Mouse (Mus musculus): Measurements from ENCODE around the gene Nuak2.

DNA sequence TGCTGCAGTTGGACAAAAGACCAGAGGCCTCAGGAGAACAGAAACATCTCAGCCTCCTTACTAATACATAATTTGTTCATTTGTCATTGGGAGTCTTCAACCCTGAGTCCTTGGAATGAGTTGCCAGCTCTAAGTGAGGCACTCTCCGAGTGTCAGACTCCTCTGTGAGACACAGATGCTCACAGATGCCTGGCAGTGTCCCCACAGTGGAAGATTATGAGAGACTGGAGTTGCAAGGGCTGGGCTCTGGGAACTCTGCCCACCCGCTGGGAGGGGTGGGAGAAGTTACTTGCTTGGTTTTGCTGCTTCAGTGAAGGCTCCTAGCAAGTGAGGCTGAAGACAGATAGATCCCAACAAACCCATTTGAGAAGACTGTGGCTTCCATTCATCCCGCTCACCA, 19.9 kb upstream of the Nuak2 start:
- TF ChIP-seq POLR2A (IDR thresholded peaks at IDR 0.05; ENCODE audit: borderline replicate concordance, extremely low read depth, insufficient read depth, insufficient read length, poor library complexity, severe bottlenecking) = no peak
- TF ChIP-seq CTCF (IDR thresholded peaks at IDR 0.05; ENCODE audit: borderline replicate concordance, extremely low read depth, insufficient read depth, insufficient read length) = no peak

Measured in brain, embryonic 14.5 days (tissue).